Mouse (Mus musculus): ENCODE data around the gene Uaca. TPM values are rescaled to one million over a fixed set of nuclear protein-coding genes. Genes with fewer than 3 reads are reported as not detected.

Gene Uaca
- total RNA-seq, 2 experiments from 2014 or later, result 38.0 to 53.3 TPM

- peak; percentile 74 to 75 for DNase-seq
Observed at GRCm38 (mm10) chr9:60837449-60838141, 43.3 kb downstream of the Uaca start.

- DNase-seq, result peak; percentile 46 to 51
Observed at GRCm38 (mm10) chr9:60838331-60838872, 44.1 kb downstream of the Uaca start.

- no peak for DNase-seq
Observed at GRCm38 (mm10) chr9:60841393-60841792, 47.1 kb downstream of the Uaca start.

GRCm38 (mm10) chr9:60843415-60844076 lies 49.2 kb downstream of the Uaca start:
- no peak for DNase-seq

- DNase-seq, result no peak
Observed at GRCm38 (mm10) chr9:60848730-60849129, 54.4 kb downstream of the Uaca start.

GRCm38 (mm10) chr9:60849986-60850385 lies 55.6 kb downstream of the Uaca start:
- no peak for DNase-seq

GRCm38 (mm10) chr9:60854196-60854595 lies 59.9 kb downstream of the Uaca start:
- DNase-seq, result peak; percentile 46 to 56

- peak; percentile 66 to 73 for DNase-seq
Observed at GRCm38 (mm10) chr9:60857833-60858232, 63.5 kb downstream of the Uaca start.

- DNase-seq, result no peak
Observed at GRCm38 (mm10) chr9:60858306-60858960, 64.1 kb downstream of the Uaca start.

- no peak for DNase-seq
Observed at GRCm38 (mm10) chr9:60859031-60859430, 64.7 kb downstream of the Uaca start.

- DNase-seq, result no peak
Observed at GRCm38 (mm10) chr9:60861030-60861429, 66.7 kb downstream of the Uaca start.

- no peak for DNase-seq
Observed at GRCm38 (mm10) chr9:60864664-60865063, 70.3 kb downstream of the Uaca start.

GRCm38 (mm10) chr9:60865866-60866265 lies 71.5 kb downstream of the Uaca start:
- DNase-seq, result peak in 1 of 2 experiments; percentile 28

- DNase-seq, result no peak
Observed at GRCm38 (mm10) chr9:60870451-60870850, 76.1 kb downstream of the Uaca start.

GRCm38 (mm10) chr9:60870919-60871503 lies 76.7 kb downstream of the Uaca start:
- peak in 1 of 2 experiments; percentile 15 for DNase-seq

- DNase-seq, result no peak
Observed at GRCm38 (mm10) chr9:60873257-60874054, 79.1 kb downstream of the Uaca start.

- no peak for DNase-seq
Observed at GRCm38 (mm10) chr9:60874055-60874392, 79.7 kb downstream of the Uaca start.

GRCm38 (mm10) chr9:60876085-60876484 lies 81.7 kb downstream of the Uaca start:
- no peak for DNase-seq

- no peak for DNase-seq
Observed at GRCm38 (mm10) chr9:60876531-60876930, 82.2 kb downstream of the Uaca start.

- DNase-seq, result no peak
Observed at GRCm38 (mm10) chr9:60878051-60878557, 83.8 kb downstream of the Uaca start.

GRCm38 (mm10) chr9:60878630-60879029 lies 84.3 kb downstream of the Uaca start:
- no peak for DNase-seq

- DNase-seq, result no peak
Observed at GRCm38 (mm10) chr9:60885148-60885547, 90.8 kb downstream of the Uaca start.

All from adrenal gland, postnatal 36 days (tissue).